Mouse (Mus musculus): ENCODE measurements around the gene Kif26b. TPM values are rescaled to one million over a fixed set of nuclear protein-coding genes. Genes with fewer than 3 reads are reported as not detected.

The Kif26b gene
- polyA plus RNA-seq, 1 experiment = 0.04 TPM

DNA sequence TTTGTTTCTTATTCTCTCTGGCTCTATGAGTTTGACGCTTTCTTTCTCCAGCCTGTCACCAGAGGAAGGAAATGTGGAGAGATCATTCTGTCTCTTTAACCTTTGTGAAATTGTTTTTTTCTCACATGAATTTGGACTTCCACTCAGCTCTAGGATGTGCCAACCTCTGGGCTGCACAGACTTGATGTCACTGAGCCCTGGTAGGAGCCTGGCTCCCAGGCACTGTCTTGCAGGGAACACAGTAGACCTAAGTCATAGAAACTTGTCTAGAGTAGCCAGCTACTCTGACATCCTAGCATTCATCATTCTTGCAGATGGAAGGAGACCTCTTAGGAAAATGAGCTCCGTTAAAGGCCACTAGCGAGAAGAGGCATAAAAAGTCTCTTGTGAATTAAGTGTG is 298.3 kb downstream of the Kif26b start:
- Histone ChIP-seq H3K27me3 (ENCODE audit: control insufficient read depth, insufficient read depth, low read length) (no peaks in the 10 kb centered on the region), H3K4me1 (ENCODE audit: control insufficient read depth, insufficient read depth, insufficient read length) (no peaks in the 10 kb centered on the region), H3K27ac (ENCODE audit: insufficient read depth, low read length) (no peak overlapping the region), H3K36me3 (ENCODE audit: control insufficient read depth, insufficient read depth, low read length) (no peaks in the 10 kb centered on the region), H3K4me3 (ENCODE audit: extremely low read depth, insufficient read depth, insufficient read length) (no peak overlapping the region)
- no peak for DNase-seq (ENCODE audit: low read depth in 1 of 2, low spot score in 2 of 2)
- 90% methylated on average over 3 of the region's 3 CpGs for whole genome bisulfite sequencing
- no peak for TF ChIP-seq CTCF (IDR thresholded peaks at IDR 0.05; ENCODE audit: extremely low read depth, insufficient read depth, insufficient read length, insufficient replicate concordance)

- H3K4me1 ChIP-seq (ENCODE audit: control insufficient read depth, insufficient read depth, insufficient read length) = no peaks in the 10 kb centered on the region
- TF ChIP-seq CTCF (IDR thresholded peaks at IDR 0.05; ENCODE audit: extremely low read depth, insufficient read depth, insufficient read length, insufficient replicate concordance) = no peak
- no peak for TF ChIP-seq POLR2A (IDR thresholded peaks at IDR 0.05; ENCODE audit: low read depth, low read length)
- no peaks in the 10 kb centered on the region for H3K27me3 ChIP-seq (ENCODE audit: control insufficient read depth, insufficient read depth, low read length)
- H3K4me3 ChIP-seq (ENCODE audit: extremely low read depth, insufficient read depth, insufficient read length) = no peak overlapping the region
- no peaks in the 10 kb centered on the region for H3K36me3 ChIP-seq (ENCODE audit: control insufficient read depth, insufficient read depth, low read length)
- WGBS = 87% methylated on average over 4 of the region's 4 CpGs
- no peak overlapping the region for H3K27ac ChIP-seq (ENCODE audit: insufficient read depth, low read length)
- DNase-seq (ENCODE audit: low read depth in 1 of 2, low spot score in 2 of 2) = no peak
Observed at GRCm38 (mm10) chr1:178829456-178829855, 300.5 kb downstream of the Kif26b start.

DNA sequence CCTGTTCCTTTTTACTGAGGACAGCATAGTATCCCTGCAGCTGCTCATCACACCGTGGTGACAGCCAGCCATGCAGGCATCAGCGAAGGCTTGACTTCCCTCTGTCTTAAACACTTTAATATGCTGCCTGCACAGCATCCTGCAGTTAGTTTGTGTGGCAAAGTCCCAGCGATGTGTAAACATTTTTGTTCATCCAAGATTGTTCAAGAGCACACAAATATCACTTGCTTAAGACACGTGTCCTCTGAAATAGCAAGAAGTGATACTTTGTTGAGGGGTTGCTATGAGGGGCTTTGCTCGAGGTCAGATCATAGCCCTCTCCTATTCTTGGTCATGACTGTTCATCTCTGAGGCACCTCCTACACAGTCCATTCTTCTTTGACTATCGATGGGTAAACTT is 303.6 kb downstream of the Kif26b start:
- Histone ChIP-seq H3K27ac (ENCODE audit: insufficient read depth, low read length) (no peak overlapping the region), H3K36me3 (ENCODE audit: control insufficient read depth, insufficient read depth, low read length) (no peaks in the 10 kb centered on the region), H3K27me3 (ENCODE audit: control insufficient read depth, insufficient read depth, low read length) (no peaks in the 10 kb centered on the region), H3K4me3 (ENCODE audit: extremely low read depth, insufficient read depth, insufficient read length) (no peak overlapping the region), H3K4me1 (ENCODE audit: control insufficient read depth, insufficient read depth, insufficient read length) (no peaks in the 10 kb centered on the region)
- 86% methylated on average over 6 of the region's 6 CpGs for WGBS
- no peak for DNase-seq (ENCODE audit: low read depth in 1 of 2, low spot score in 2 of 2)
- TF ChIP-seq CTCF (IDR thresholded peaks at IDR 0.05; ENCODE audit: extremely low read depth, insufficient read depth, insufficient read length, insufficient replicate concordance) = no peak
- no peak for TF ChIP-seq POLR2A (IDR thresholded peaks at IDR 0.05; ENCODE audit: low read depth, low read length)

DNA sequence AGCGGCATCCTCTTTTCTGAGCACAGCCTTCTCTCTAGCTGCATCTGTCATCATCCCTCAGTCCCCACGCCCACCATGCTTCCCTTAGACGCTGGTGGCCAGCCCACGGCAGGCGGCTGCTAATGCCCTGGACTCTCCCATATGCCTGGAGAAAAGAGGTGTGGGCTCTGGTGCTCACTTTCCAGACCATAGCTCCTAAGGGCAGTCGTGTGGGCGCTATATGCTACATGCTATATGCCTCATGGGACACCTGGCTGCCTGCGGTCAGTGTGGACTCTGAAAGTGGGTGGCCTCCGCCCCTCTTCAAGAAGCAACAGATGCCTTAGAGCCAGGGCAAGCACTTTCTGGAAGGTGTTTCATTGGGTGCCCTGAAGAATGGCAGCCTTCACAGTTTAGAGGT is 306.9 kb downstream of the Kif26b start:
- no peaks in the 10 kb centered on the region for H3K36me3 ChIP-seq (ENCODE audit: control insufficient read depth, insufficient read depth, low read length)
- H3K27me3 ChIP-seq (ENCODE audit: control insufficient read depth, insufficient read depth, low read length) = no peaks in the 10 kb centered on the region
- TF ChIP-seq POLR2A (IDR thresholded peaks at IDR 0.05; ENCODE audit: low read depth, low read length) (no peak), CTCF (IDR thresholded peaks at IDR 0.05; ENCODE audit: extremely low read depth, insufficient read depth, insufficient read length, insufficient replicate concordance) (no peak)
- no peak overlapping the region for H3K27ac ChIP-seq (ENCODE audit: insufficient read depth, low read length)
- no peaks in the 10 kb centered on the region for H3K4me1 ChIP-seq (ENCODE audit: control insufficient read depth, insufficient read depth, insufficient read length)
- H3K4me3 ChIP-seq (ENCODE audit: extremely low read depth, insufficient read depth, insufficient read length) = no peak overlapping the region
- DNase-seq (ENCODE audit: low read depth in 1 of 2, low spot score in 2 of 2) = no peak
- 88% methylated on average over 9 of the region's 9 CpGs for WGBS

DNA sequence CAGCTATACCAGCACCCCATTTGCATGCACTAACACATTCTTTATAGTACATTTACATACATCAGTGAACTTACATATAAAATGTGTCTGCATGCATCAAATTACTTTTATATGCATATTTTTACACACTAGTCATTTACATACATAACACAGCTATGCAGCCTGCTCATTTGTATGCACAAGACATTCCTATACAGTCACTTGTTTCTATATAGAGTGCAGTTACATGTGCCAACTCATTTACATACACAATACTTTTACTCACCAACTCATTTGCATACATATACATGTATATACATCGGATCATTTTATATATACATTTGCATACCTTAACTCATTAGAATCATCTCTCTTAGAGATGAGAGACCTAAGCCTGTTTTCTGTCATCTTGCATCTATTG is 308.1 kb downstream of the Kif26b start:
- Histone ChIP-seq H3K27me3 (ENCODE audit: control insufficient read depth, insufficient read depth, low read length) (no peaks in the 10 kb centered on the region), H3K36me3 (ENCODE audit: control insufficient read depth, insufficient read depth, low read length) (no peaks in the 10 kb centered on the region), H3K27ac (ENCODE audit: insufficient read depth, low read length) (no peak overlapping the region), H3K4me1 (ENCODE audit: control insufficient read depth, insufficient read depth, insufficient read length) (no peaks in the 10 kb centered on the region), H3K4me3 (ENCODE audit: extremely low read depth, insufficient read depth, insufficient read length) (no peak overlapping the region)
- WGBS = 85% methylated on average over 1 of the region's 1 CpGs
- DNase-seq (ENCODE audit: low read depth in 1 of 2, low spot score in 2 of 2) = no peak
- TF ChIP-seq POLR2A (IDR thresholded peaks at IDR 0.05; ENCODE audit: low read depth, low read length) (no peak), CTCF (IDR thresholded peaks at IDR 0.05; ENCODE audit: extremely low read depth, insufficient read depth, insufficient read length, insufficient replicate concordance) (no peak)

- H3K36me3 ChIP-seq (ENCODE audit: control insufficient read depth, insufficient read depth, low read length) = no peaks in the 10 kb centered on the region
- no peak overlapping the region for H3K4me3 ChIP-seq (ENCODE audit: extremely low read depth, insufficient read depth, insufficient read length)
- 92% methylated on average over 10 of the region's 10 CpGs for WGBS
- no peaks in the 10 kb centered on the region for H3K4me1 ChIP-seq (ENCODE audit: control insufficient read depth, insufficient read depth, insufficient read length)
- no peak overlapping the region for H3K27ac ChIP-seq (ENCODE audit: insufficient read depth, low read length)
- TF ChIP-seq POLR2A (IDR thresholded peaks at IDR 0.05; ENCODE audit: low read depth, low read length) = no peak
- TF ChIP-seq CTCF (IDR thresholded peaks at IDR 0.05; ENCODE audit: extremely low read depth, insufficient read depth, insufficient read length, insufficient replicate concordance) = no peak
- H3K27me3 ChIP-seq (ENCODE audit: control insufficient read depth, insufficient read depth, low read length) = no peaks in the 10 kb centered on the region
- DNase-seq (ENCODE audit: low read depth in 1 of 2, low spot score in 2 of 2) = no peak
Observed at GRCm38 (mm10) chr1:178838696-178839320, 309.9 kb downstream of the Kif26b start.

GRCm38 (mm10) chr1:178840311-178840710 is 311.4 kb downstream of the Kif26b start:
- WGBS = 33% methylated on average over 7 of the region's 7 CpGs

More at GRCm38 (mm10) chr1:178840311-178840710, 311.4 kb downstream of the Kif26b start:
- Histone ChIP-seq H3K36me3 (ENCODE audit: control insufficient read depth, insufficient read depth, low read length) (no peaks in the 10 kb centered on the region), H3K4me1 (ENCODE audit: control insufficient read depth, insufficient read depth, insufficient read length) (no peaks in the 10 kb centered on the region), H3K4me3 (ENCODE audit: extremely low read depth, insufficient read depth, insufficient read length) (no peak overlapping the region), H3K27me3 (ENCODE audit: control insufficient read depth, insufficient read depth, low read length) (no peaks in the 10 kb centered on the region), H3K27ac (ENCODE audit: insufficient read depth, low read length) (no peak overlapping the region)
- DNase-seq (ENCODE audit: low read depth in 1 of 2, low spot score in 2 of 2) = no peak
- TF ChIP-seq POLR2A (IDR thresholded peaks at IDR 0.05; ENCODE audit: low read depth, low read length) (no peak), CTCF (IDR thresholded peaks at IDR 0.05; ENCODE audit: extremely low read depth, insufficient read depth, insufficient read length, insufficient replicate concordance) (no peak)
